Mouse (Mus musculus): Measurements from ENCODE around the gene Bcl2. TPM values are rescaled to one million over a fixed set of nuclear protein-coding genes. Genes with fewer than 3 reads are reported as not detected.
A peak's percentile ranks its signal among the peaks of the same experiment; 100 is the strongest.

The Bcl2 gene
- polyA plus RNA-seq, 1 experiment from 2014 or later: 0.97 TPM

GRCm38 (mm10) chr1:106517591-106518177 lies 196.4 kb downstream of the Bcl2 start:
- Histone ChIP-seq H3K27ac (ENCODE audit: low read length) (no peak overlapping the region), H3K27me3 (ENCODE audit: control insufficient read depth, insufficient read depth, low read depth, low read length) (no peaks in the 10 kb centered on the region), H3K4me2 (ENCODE audit: low read depth, low read length) (no peak overlapping the region), H3K9ac (ENCODE audit: low read depth, low read length) (no peak overlapping the region), H3K9me3 (replicated peaks; ENCODE audit: control insufficient read depth, low read length) (no peaks in the 10 kb centered on the region), H3K4me1 (ENCODE audit: control insufficient read depth, low read depth, low read length) (no peaks in the 10 kb centered on the region; the same call in 1 of the 2 replicates), H3K36me3 (ENCODE audit: control insufficient read depth, insufficient read depth) (no peaks in the 10 kb centered on the region), H3K4me3 (ENCODE audit: low read depth, low read length) (no peak overlapping the region)
- 40% methylated on average over 6 of the region's 6 CpGs for WGBS (ENCODE audit: insufficient replicate concordance)
- no peak for ATAC-seq (ENCODE audit: low read depth)

- Histone ChIP-seq H3K9me3 (replicated peaks; ENCODE audit: control insufficient read depth, low read length) (no peaks in the 10 kb centered on the region), H3K4me1 (ENCODE audit: control insufficient read depth, low read depth, low read length) (no peaks in the 10 kb centered on the region; the same call in 1 of the 2 replicates), H3K36me3 (ENCODE audit: control insufficient read depth, insufficient read depth) (no peaks in the 10 kb centered on the region), H3K27ac (ENCODE audit: low read length) (no peak overlapping the region), H3K4me2 (ENCODE audit: low read depth, low read length) (no peak overlapping the region), H3K27me3 (ENCODE audit: control insufficient read depth, insufficient read depth, low read depth, low read length) (no peaks in the 10 kb centered on the region), H3K4me3 (ENCODE audit: low read depth, low read length) (no peak overlapping the region), H3K9ac (ENCODE audit: low read depth, low read length) (no peak overlapping the region)
- WGBS (ENCODE audit: insufficient replicate concordance): 53% methylated on average over 1 of the region's 1 CpGs
- peak; percentile 48; the same call in 1 of the 2 replicates for ATAC-seq (ENCODE audit: low read depth)
These were observed 197.0 kb downstream of the Bcl2 start for GRCm38 (mm10) chr1:106517099-106517498.

GRCm38 (mm10) chr1:106515611-106516010 lies 198.5 kb downstream of the Bcl2 start:
- H3K36me3 ChIP-seq (ENCODE audit: control insufficient read depth, insufficient read depth): no peaks in the 10 kb centered on the region
- H3K9me3 ChIP-seq (replicated peaks; ENCODE audit: control insufficient read depth, low read length): no peaks in the 10 kb centered on the region
- no peaks in the 10 kb centered on the region; the same call in 1 of the 2 replicates for H3K4me1 ChIP-seq (ENCODE audit: control insufficient read depth, low read depth, low read length)
- H3K4me2 ChIP-seq (ENCODE audit: low read depth, low read length): no peak overlapping the region
- no peak for ATAC-seq (ENCODE audit: low read depth)
- H3K4me3 ChIP-seq (ENCODE audit: low read depth, low read length): no peak overlapping the region
- no peak overlapping the region for H3K27ac ChIP-seq (ENCODE audit: low read length)
- H3K9ac ChIP-seq (ENCODE audit: low read depth, low read length): no peak overlapping the region
- WGBS (ENCODE audit: insufficient replicate concordance): 35% methylated on average over 6 of the region's 6 CpGs
- H3K27me3 ChIP-seq (ENCODE audit: control insufficient read depth, insufficient read depth, low read depth, low read length): no peaks in the 10 kb centered on the region

- ATAC-seq (ENCODE audit: low read depth): no peak
- H3K27ac ChIP-seq (ENCODE audit: low read length): no peak overlapping the region
- no peak overlapping the region for H3K9ac ChIP-seq (ENCODE audit: low read depth, low read length)
These were observed 200.0 kb downstream of the Bcl2 start for GRCm38 (mm10) chr1:106513890-106514643.

GRCm38 (mm10) chr1:106513481-106513880 lies 200.6 kb downstream of the Bcl2 start:
- no peak overlapping the region for H3K4me2 ChIP-seq (ENCODE audit: low read depth, low read length)
- no peak for ATAC-seq (ENCODE audit: low read depth)
- no peak overlapping the region for H3K9ac ChIP-seq (ENCODE audit: low read depth, low read length)
- H3K4me1 ChIP-seq (ENCODE audit: control insufficient read depth, low read depth, low read length): no peaks in the 10 kb centered on the region; the same call in 1 of the 2 replicates
- no peak overlapping the region for H3K27ac ChIP-seq (ENCODE audit: low read length)
- H3K4me3 ChIP-seq (ENCODE audit: low read depth, low read length): no peak overlapping the region
- H3K36me3 ChIP-seq (ENCODE audit: control insufficient read depth, insufficient read depth): no peaks in the 10 kb centered on the region
- 47% methylated on average over 4 of the region's 4 CpGs for WGBS (ENCODE audit: insufficient replicate concordance)
- no peaks in the 10 kb centered on the region for H3K27me3 ChIP-seq (ENCODE audit: control insufficient read depth, insufficient read depth, low read depth, low read length)
- H3K9me3 ChIP-seq (replicated peaks; ENCODE audit: control insufficient read depth, low read length): no peaks in the 10 kb centered on the region

More at GRCm38 (mm10) chr1:106513890-106514643, 200.0 kb downstream of the Bcl2 start:
- 48% methylated on average over 7 of the region's 7 CpGs for WGBS (ENCODE audit: insufficient replicate concordance)
- H3K4me3 ChIP-seq (ENCODE audit: low read depth, low read length): no peak overlapping the region
- no peaks in the 10 kb centered on the region for H3K36me3 ChIP-seq (ENCODE audit: control insufficient read depth, insufficient read depth)
- no peaks in the 10 kb centered on the region for H3K9me3 ChIP-seq (replicated peaks; ENCODE audit: control insufficient read depth, low read length)
- H3K4me1 ChIP-seq (ENCODE audit: control insufficient read depth, low read depth, low read length): no peaks in the 10 kb centered on the region; the same call in 1 of the 2 replicates
- H3K27me3 ChIP-seq (ENCODE audit: control insufficient read depth, insufficient read depth, low read depth, low read length): no peaks in the 10 kb centered on the region
- H3K4me2 ChIP-seq (ENCODE audit: low read depth, low read length): no peak overlapping the region

GRCm38 (mm10) chr1:106511593-106511992 lies 202.5 kb downstream of the Bcl2 start:
- H3K27me3 ChIP-seq (ENCODE audit: control insufficient read depth, insufficient read depth, low read depth, low read length): no peaks in the 10 kb centered on the region
- H3K4me3 ChIP-seq (ENCODE audit: low read depth, low read length): no peak overlapping the region
- H3K9me3 ChIP-seq (replicated peaks; ENCODE audit: control insufficient read depth, low read length): no peaks in the 10 kb centered on the region
- ATAC-seq (ENCODE audit: low read depth): peak; percentile 48; the same call in 1 of the 2 replicates
- no peaks in the 10 kb centered on the region for H3K4me1 ChIP-seq (ENCODE audit: control insufficient read depth, low read depth, low read length)
- no peak overlapping the region for H3K9ac ChIP-seq (ENCODE audit: low read depth, low read length)
- H3K4me2 ChIP-seq (ENCODE audit: low read depth, low read length): no peak overlapping the region
- H3K36me3 ChIP-seq (ENCODE audit: control insufficient read depth, insufficient read depth): no peaks in the 10 kb centered on the region
- 6% methylated on average over 6 of the region's 6 CpGs for WGBS (ENCODE audit: insufficient replicate concordance)
- no peak overlapping the region for H3K27ac ChIP-seq (ENCODE audit: low read length)

- no peak overlapping the region for H3K9ac ChIP-seq (ENCODE audit: low read depth, low read length)
- H3K4me2 ChIP-seq (ENCODE audit: low read depth, low read length): no peak overlapping the region
- H3K4me3 ChIP-seq (ENCODE audit: low read depth, low read length): no peak overlapping the region
- H3K27ac ChIP-seq (ENCODE audit: low read length): no peak overlapping the region
- no peaks in the 10 kb centered on the region for H3K36me3 ChIP-seq (ENCODE audit: control insufficient read depth, insufficient read depth)
- H3K9me3 ChIP-seq (replicated peaks; ENCODE audit: control insufficient read depth, low read length): no peaks in the 10 kb centered on the region
- H3K4me1 ChIP-seq (ENCODE audit: control insufficient read depth, low read depth, low read length): no peaks in the 10 kb centered on the region
- ATAC-seq (ENCODE audit: low read depth): no peak
- no peaks in the 10 kb centered on the region for H3K27me3 ChIP-seq (ENCODE audit: control insufficient read depth, insufficient read depth, low read depth, low read length)
- 36% methylated on average over 1 of the region's 1 CpGs for WGBS (ENCODE audit: insufficient replicate concordance)
These were observed 206.5 kb downstream of the Bcl2 start for GRCm38 (mm10) chr1:106507556-106507955.

GRCm38 (mm10) chr1:106503910-106504309 lies 210.2 kb downstream of the Bcl2 start:
- WGBS (ENCODE audit: insufficient replicate concordance): 60% methylated on average over 3 of the region's 3 CpGs
- H3K27me3 ChIP-seq (ENCODE audit: control insufficient read depth, insufficient read depth, low read depth, low read length): no peaks in the 10 kb centered on the region

GRCm38 (mm10) chr1:106503407-106503806 lies 210.7 kb downstream of the Bcl2 start:
- Histone ChIP-seq H3K4me1 (ENCODE audit: control insufficient read depth, low read depth, low read length) (no peaks in the 10 kb centered on the region), H3K4me3 (ENCODE audit: low read depth, low read length) (no peak overlapping the region), H3K36me3 (ENCODE audit: control insufficient read depth, insufficient read depth) (no peaks in the 10 kb centered on the region), H3K9ac (ENCODE audit: low read depth, low read length) (no peak overlapping the region), H3K27me3 (ENCODE audit: control insufficient read depth, insufficient read depth, low read depth, low read length) (no peaks in the 10 kb centered on the region), H3K9me3 (replicated peaks; ENCODE audit: control insufficient read depth, low read length) (no peaks in the 10 kb centered on the region), H3K4me2 (ENCODE audit: low read depth, low read length) (no peak overlapping the region), H3K27ac (ENCODE audit: low read length) (no peak overlapping the region)
- 70% methylated on average over 4 of the region's 4 CpGs for WGBS (ENCODE audit: insufficient replicate concordance)
- no peak for ATAC-seq (ENCODE audit: low read depth)

More at GRCm38 (mm10) chr1:106503910-106504309, 210.2 kb downstream of the Bcl2 start:
- Histone ChIP-seq H3K9ac (ENCODE audit: low read depth, low read length) (no peak overlapping the region), H3K4me1 (ENCODE audit: control insufficient read depth, low read depth, low read length) (no peaks in the 10 kb centered on the region), H3K27ac (ENCODE audit: low read length) (no peak overlapping the region), H3K36me3 (ENCODE audit: control insufficient read depth, insufficient read depth) (no peaks in the 10 kb centered on the region), H3K4me2 (ENCODE audit: low read depth, low read length) (no peak overlapping the region), H3K9me3 (replicated peaks; ENCODE audit: control insufficient read depth, low read length) (no peaks in the 10 kb centered on the region), H3K4me3 (ENCODE audit: low read depth, low read length) (no peak overlapping the region)
- no peak for ATAC-seq (ENCODE audit: low read depth)
